Mouse (Mus musculus): Measurements from ENCODE around the gene Fam71a.

The Fam71a gene

GRCm38 (mm10) chr1:191122744-191123143 is 41.9 kb downstream of the Fam71a start:
- DNase-seq: no peak

GRCm38 (mm10) chr1:191115514-191116238 is 48.9 kb downstream of the Fam71a start:
- DNase-seq: no peak

GRCm38 (mm10) chr1:191114868-191115267 is 49.7 kb downstream of the Fam71a start:
- no peak for DNase-seq

All from kidney, postnatal 4 days (tissue).